16 mouse cellular contexts compared by ENCODE assay signal in genomic region chr8:8109785-8110350, GRCm38 (mm10).
DNase-seq lines count a peak whose midpoint lies in the region; ATAC-seq and TF ChIP-seq lines count a peak whose summit lies in the region.
"Had no signal": no experiment of that assay in that cellular context is flagged by ENCODE, and none has a peak within 500 bp of the region (broad histone marks: within the 10 kb centered on the region; RNA-seq: fewer than 3 reads in every experiment).

No protein-coding gene starts in this region.

- no peaks in the 10 kb centered on the region for H3K9me3 ChIP-seq in heart, embryonic 12.5 days (replicated peaks)
- H3K9me3 ChIP-seq in kidney, embryonic 14.5 days (ENCODE audit: control insufficient read depth, low read length), result no peaks in the 10 kb centered on the region
- no peaks in the 10 kb centered on the region for H3K9me3 ChIP-seq in lung, embryonic 16.5 days (ENCODE audit: control insufficient read depth, low read length)
- no peaks in the 10 kb centered on the region for H3K9me3 ChIP-seq in stomach, postnatal 0 days (ENCODE audit: control insufficient read depth, low read length)

- intact Hi-C loops in heart, adult 2 months (cut with DNase I), result no loop called here

- no peak for TF ChIP-seq POLR2A in heart, adult 2 months (IDR thresholded peaks at IDR 0.05; ENCODE audit: insufficient read depth, low read depth, low read length)

- no peaks in the 10 kb centered on the region for H3K36me3 ChIP-seq in heart, embryonic 12.5 days
- no peaks in the 10 kb centered on the region for H3K36me3 ChIP-seq in heart, adult 2 months (ENCODE audit: control insufficient read depth, insufficient read depth, low read length)
- H3K36me3 ChIP-seq in kidney, embryonic 14.5 days (ENCODE audit: control insufficient read depth, insufficient read depth, low read length), result no peaks in the 10 kb centered on the region
- H3K36me3 ChIP-seq in lung, embryonic 16.5 days (ENCODE audit: control insufficient read depth, insufficient read depth, low read length), result no peaks in the 10 kb centered on the region
- no peaks in the 10 kb centered on the region for H3K36me3 ChIP-seq in stomach, postnatal 0 days (ENCODE audit: control insufficient read depth, insufficient read depth, low read length)

- no peaks in the 10 kb centered on the region for H3K79me2 ChIP-seq in heart, adult 2 months (replicated peaks; ENCODE audit: control insufficient read depth, insufficient read depth, low read length)

- H3K9ac ChIP-seq in heart, embryonic 12.5 days, result no peak overlapping the region
- no peak overlapping the region for H3K9ac ChIP-seq in heart, adult 2 months (ENCODE audit: low read depth, low read length)
- no peak overlapping the region for H3K9ac ChIP-seq in kidney, embryonic 14.5 days (ENCODE audit: low read depth, low read length)
- H3K9ac ChIP-seq in lung, embryonic 16.5 days (ENCODE audit: low read length), result no peak overlapping the region
- H3K9ac ChIP-seq in stomach, postnatal 0 days (ENCODE audit: low read length), result no peak overlapping the region
- H3K9ac ChIP-seq: liver, postnatal 0 days had no signal

- no peaks in the 10 kb centered on the region for H3K27me3 ChIP-seq in heart, embryonic 12.5 days (replicated peaks)
- H3K27me3 ChIP-seq in heart, adult 2 months (ENCODE audit: control insufficient read depth, insufficient read depth, low read length), result no peaks in the 10 kb centered on the region
- no peaks in the 10 kb centered on the region for H3K27me3 ChIP-seq in kidney, embryonic 14.5 days (ENCODE audit: control insufficient read depth, insufficient read depth, low read length)
- no peaks in the 10 kb centered on the region for H3K27me3 ChIP-seq in lung, embryonic 16.5 days (ENCODE audit: control insufficient read depth, insufficient read depth, low read depth, low read length)
- no peaks in the 10 kb centered on the region for H3K27me3 ChIP-seq in stomach, postnatal 0 days (ENCODE audit: control insufficient read depth, insufficient read depth, low read length)

- H3K4me2 ChIP-seq in heart, embryonic 12.5 days, result no peak overlapping the region
- H3K4me2 ChIP-seq in kidney, embryonic 14.5 days (replicated peaks; ENCODE audit: low read depth, low read length), result no peak overlapping the region
- H3K4me2 ChIP-seq in lung, embryonic 16.5 days (ENCODE audit: low read depth, low read length), result no peak overlapping the region
- H3K4me2 ChIP-seq in stomach, postnatal 0 days (replicated peaks; ENCODE audit: low read depth), result no peak overlapping the region

- 27% methylated on average over 2 of the region's 2 CpGs for WGBS in heart, embryonic 12.5 days
- 45% methylated on average over 2 of the region's 2 CpGs for WGBS in heart, adult 2 months
- WGBS in kidney, embryonic 14.5 days, result 46% methylated on average over 2 of the region's 2 CpGs
- 54% methylated on average over 2 of the region's 2 CpGs for WGBS in lung, embryonic 16.5 days
- WGBS in stomach, postnatal 0 days, result 63% methylated on average over 2 of the region's 2 CpGs

- no peak for TF ChIP-seq EP300 in heart, adult 2 months (IDR thresholded peaks at IDR 0.05; ENCODE audit: insufficient read depth, low read depth, low read length)
- no peak for TF ChIP-seq EP300 in stomach, postnatal 0 days (optimal IDR thresholded peaks at IDR 0.05)

- no peak overlapping the region; the same call in 1 of the 2 replicates for H3K27ac ChIP-seq in heart, embryonic 12.5 days (ENCODE audit: poor library complexity, severe bottlenecking)
- no peak overlapping the region for H3K27ac ChIP-seq in heart, adult 2 months
- no peak overlapping the region for H3K27ac ChIP-seq in kidney, embryonic 14.5 days (ENCODE audit: low read depth, low read length)
- no peak overlapping the region for H3K27ac ChIP-seq in lung, embryonic 16.5 days (ENCODE audit: low read length)
- H3K27ac ChIP-seq in stomach, postnatal 0 days (replicated peaks), result no peak overlapping the region
- H3K27ac ChIP-seq: layer of hippocampus, adult 2 months had no signal

- ATAC-seq in heart, embryonic 12.5 days (ENCODE audit: insufficient number of reproducible peaks, low FRiP score), result peak; percentile 84
- peak; percentile 78 for ATAC-seq in kidney, embryonic 14.5 days (ENCODE audit: low FRiP score, low TSS enrichment)
- 0 out of 2 replicates have a peak, but pooled peaks have one; percentile 12 for ATAC-seq in lung, embryonic 16.5 days (ENCODE audit: low read depth)
- ATAC-seq in stomach, postnatal 0 days (ENCODE audit: low FRiP score, low TSS enrichment), result no peak
- ATAC-seq: liver, postnatal 0 days had no signal

- H3K4me3 ChIP-seq in heart, embryonic 12.5 days, result no peak overlapping the region
- no peak overlapping the region for H3K4me3 ChIP-seq in heart, adult 2 months
- H3K4me3 ChIP-seq in kidney, embryonic 14.5 days (ENCODE audit: low read length), result no peak overlapping the region
- H3K4me3 ChIP-seq in lung, embryonic 16.5 days (ENCODE audit: low read length), result no peak overlapping the region
- H3K4me3 ChIP-seq in stomach, postnatal 0 days (ENCODE audit: low read depth, low read length), result no peak overlapping the region
- H3K4me3 ChIP-seq: layer of hippocampus, adult 2 months had no signal

- peaks cover 15% of the 10 kb centered on the region for H3K4me1 ChIP-seq in heart, embryonic 12.5 days (replicated peaks)
- H3K4me1 ChIP-seq in heart, adult 2 months (ENCODE audit: control insufficient read depth, insufficient read depth, low read length), result no peaks in the 10 kb centered on the region
- 0 out of 2 replicates have a peak, but pooled peaks cover 3% of the 10 kb centered on the region for H3K4me1 ChIP-seq in kidney, embryonic 14.5 days (ENCODE audit: control insufficient read depth, insufficient read depth, low read length)
- no peaks in the 10 kb centered on the region; the same call in 1 of the 2 replicates for H3K4me1 ChIP-seq in lung, embryonic 16.5 days (replicated peaks; ENCODE audit: control insufficient read depth, insufficient read depth, low read length)
- H3K4me1 ChIP-seq in stomach, postnatal 0 days (replicated peaks; ENCODE audit: control insufficient read depth, insufficient read depth), result no peaks in the 10 kb centered on the region

- DNase-seq in heart, adult 2 months, result no peak
- no peak for DNase-seq in kidney, postnatal 14 days
- DNase-seq in lung, postnatal 4 days, result no peak
- no peak for DNase-seq in stomach, postnatal 0 days (ENCODE audit: low spot score)
- no peak for DNase-seq in cerebellum, postnatal 10 days
- DNase-seq: cerebellum, adult 8-10 months; kidney, adult 2 months; liver, postnatal 0 days; lung, postnatal 36 days; right cerebral cortex, postnatal 14 days; spleen, adult 18-20 months; thymus, adult 2 months had no signal

- TF ChIP-seq CTCF in heart, adult 2 months (IDR thresholded peaks at IDR 0.05), result no peak
- peak; percentile 26; the same call in 1 of the 2 replicates for TF ChIP-seq CTCF in stomach, postnatal 0 days (IDR thresholded peaks at IDR 0.05; ENCODE audit: low read depth)
